Mouse (Mus musculus) pancreas, adult 10 weeks (tissue): ENCODE results near the gene Trappc5. TPM values are rescaled to one million over a fixed set of nuclear protein-coding genes. Genes with fewer than 3 reads are reported as not detected.

ENCODE experiments used
- polyA plus RNA-seq: library from polyadenylated mRNA; stranded (reverse); fragments of 350-450 nt; fragmentation: Illumina TruSeq; extraction: RNeasy Lipid Tissue Mini Kit (QIAGEN cat#74804); gene quantifications from one replicate; pipeline ENCODE4 v1.2.3, GENCODE M21; 2015; ENCODE audit warnings: low read depth, low replicate concordance; ENCODE audit not compliant: insufficient read depth

The Trappc5 gene
- 4.5 TPM for polyA plus RNA-seq

DNA sequence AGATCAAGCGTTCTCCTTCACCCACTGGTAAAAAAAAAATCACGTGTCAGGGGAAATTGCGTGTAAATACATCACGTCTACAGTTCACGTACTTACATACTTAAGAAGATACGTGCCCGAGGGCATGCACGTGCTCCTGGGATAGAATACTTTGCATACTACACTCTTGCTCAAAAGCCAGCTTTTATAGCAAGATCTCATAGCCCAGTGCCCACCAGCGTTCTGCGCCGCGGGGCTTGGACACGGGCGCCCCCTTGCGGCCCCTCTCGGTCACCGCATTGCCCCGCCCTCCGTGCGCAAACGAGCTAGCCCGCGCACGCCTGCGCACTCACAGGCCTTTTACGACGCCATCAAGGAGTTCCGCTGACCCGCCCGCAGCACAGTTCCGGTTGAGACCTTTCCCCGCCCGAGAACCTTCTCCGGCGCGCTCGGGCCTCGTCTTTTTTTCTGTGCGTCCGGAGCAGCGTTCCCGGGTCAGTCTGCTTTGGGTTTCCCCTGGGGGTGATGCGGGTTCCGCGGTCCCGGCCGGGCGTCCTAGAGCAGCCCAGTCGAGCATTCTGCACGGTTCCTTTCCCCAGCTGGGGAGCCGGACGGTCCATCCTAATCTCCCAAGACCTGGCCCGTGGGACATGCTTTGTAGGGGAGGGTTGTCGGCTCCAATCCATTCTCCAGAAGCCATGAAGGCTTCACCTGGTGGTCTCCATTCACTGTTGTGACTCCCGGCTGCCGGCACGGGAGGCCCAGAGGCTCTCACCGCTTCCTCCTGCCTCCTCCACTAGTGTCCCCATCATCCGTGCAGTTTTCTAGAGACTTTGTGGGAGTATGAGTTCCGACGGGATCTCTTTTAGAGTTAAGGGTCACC is at the start of gene Trappc5:
Gene Trappc5, plus strand, starts transcription at position 169 of the 862 bp plus-strand sequence.

GRCm38 (mm10) chr8:3630647-3631477 is 45.2 kb upstream of the Trappc5 start, which contains the start of gene Stxbp2:
Gene Stxbp2 (plus strand): TSS chr8:3630955.

DNA sequence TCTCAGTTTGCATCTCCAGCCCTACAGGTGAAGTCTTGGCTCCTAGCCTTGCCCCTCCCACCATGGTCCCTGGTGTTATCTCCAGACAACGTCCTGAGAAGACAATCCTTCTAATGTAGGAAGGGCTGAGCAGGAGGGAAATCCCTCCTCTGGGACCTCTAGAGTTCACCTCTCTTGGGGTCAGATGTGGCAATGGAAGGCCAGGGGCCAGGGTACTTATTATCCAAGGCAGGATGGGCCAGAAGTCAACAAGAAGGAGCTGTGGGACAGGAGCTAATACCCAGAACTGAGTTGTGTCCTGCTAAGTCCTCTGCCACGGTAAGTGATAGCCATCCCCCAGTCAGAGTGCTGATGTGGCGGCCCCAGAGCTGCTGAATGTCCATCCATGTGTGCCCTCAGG is 20.6 kb upstream of the Trappc5 start, which contains the start of gene Retn:
Gene Retn, plus strand, starts transcription at position 245 of the 400 bp plus-strand sequence.

GRCm38 (mm10) chr8:3665507-3665906 is 10.6 kb upstream of the Trappc5 start, which contains the start of gene Mcemp1:
Gene Mcemp1 (plus strand): TSS chr8:3665754.

GRCm38 (mm10) chr8:3671980-3672491 is 4.1 kb upstream of the Trappc5 start, which contains the start of gene Fcor:
Gene Fcor (minus strand): TSS chr8:3672362.

DNA sequence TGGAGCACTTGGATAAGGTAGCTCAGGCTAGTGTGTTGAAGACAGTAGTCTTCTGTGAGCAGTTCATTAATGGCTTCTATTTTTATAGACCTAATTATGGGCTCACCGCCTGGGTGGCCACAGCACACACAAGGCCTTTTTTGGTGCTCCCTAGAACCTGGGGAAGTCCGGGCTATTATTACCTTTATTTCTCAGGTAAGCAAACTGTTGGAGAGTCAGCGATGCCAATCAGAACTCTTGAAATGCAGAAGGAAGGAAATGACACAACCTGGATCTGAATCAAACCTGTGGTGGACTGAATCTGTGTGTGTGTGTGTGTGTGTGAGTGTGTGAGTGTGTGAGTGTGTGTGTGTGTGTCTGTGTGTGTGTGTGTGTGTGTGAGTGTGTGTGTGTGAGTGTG is 18.0 kb downstream of the Trappc5 start, which contains the start of gene Fcer2a:
Gene Fcer2a, minus strand, starts transcription at position 55 of the 400 bp plus-strand sequence.

GRCm38 (mm10) chr8:3720551-3720950 is 44.5 kb downstream of the Trappc5 start, which contains the start of gene Clec4g:
Gene Clec4g (minus strand): TSS chr8:3720651.

Other genes with a start within 250 kb of the Trappc5 start
- 7.6 TPM for gene Pex11g, start 208.6 kb upstream of the Trappc5 start, polyA plus RNA-seq
- not detected for gene Tex45, start 205.4 kb upstream of the Trappc5 start, polyA plus RNA-seq
- 4.5 TPM for gene Zfp358, start 183.2 kb upstream of the Trappc5 start, polyA plus RNA-seq
- 19.2 TPM for gene Mcoln1, start 175.8 kb upstream of the Trappc5 start, polyA plus RNA-seq
- 17.7 TPM for gene Pnpla6, start 160.9 kb upstream of the Trappc5 start, polyA plus RNA-seq
- not detected for gene C330021F23Rik, start 108.3 kb upstream of the Trappc5 start, polyA plus RNA-seq
- gene Camsap3, start 89.0 kb upstream of the Trappc5 start, polyA plus RNA-seq = 25.9 TPM
- gene Xab2, start 55.0 kb upstream of the Trappc5 start, polyA plus RNA-seq = 8.2 TPM
- gene Pet100, start 54.8 kb upstream of the Trappc5 start, polyA plus RNA-seq = 18.4 TPM
- gene Pcp2, start 50.8 kb upstream of the Trappc5 start, polyA plus RNA-seq = not detected
- 86.7 TPM for gene Stxbp2, start 45.3 kb upstream of the Trappc5 start, polyA plus RNA-seq
- 15.3 TPM for gene Retn, start 20.5 kb upstream of the Trappc5 start, polyA plus RNA-seq
- not detected for gene Mcemp1, start 10.5 kb upstream of the Trappc5 start, polyA plus RNA-seq
- 4.2 TPM for gene Fcor, start 3.9 kb upstream of the Trappc5 start, polyA plus RNA-seq
- not detected for gene Fcer2a, start 17.9 kb downstream of the Trappc5 start, polyA plus RNA-seq
- gene Clec4g, start 44.4 kb downstream of the Trappc5 start, polyA plus RNA-seq = not detected
- 1.0 TPM for gene Cd209a, start 72.7 kb downstream of the Trappc5 start, polyA plus RNA-seq
- not detected for gene Cd209e, start 178.0 kb downstream of the Trappc5 start, polyA plus RNA-seq
- gene Cd209d, start 202.3 kb downstream of the Trappc5 start, polyA plus RNA-seq = not detected